Mouse (Mus musculus) Patski (cell line): ENCODE results near the gene Mettl1. TPM values are rescaled to one million over a fixed set of nuclear protein-coding genes. Genes with fewer than 3 reads are reported as not detected.
A peak's percentile ranks its signal among the peaks of the same experiment; 100 is the strongest.

Experiments
- ATAC-seq: fragments of 100-300 bp; one replicate; pipeline ENCODE4 v1.8.0; 2021
- CTCF ChIA-PET: fragments of 350-600 bp; sonication (Branson Sonifier 250); formaldehyde crosslinking; loops from one replicate; lab custom pipeline; 2022; ENCODE audit warnings: inconsistent platforms; lab: Charles Lee
- POLR2A ChIA-PET: fragments of 350-600 bp; sonication (Branson Sonifier 250); formaldehyde crosslinking; loops from one replicate; lab custom pipeline; 2022; ENCODE audit warnings: antibody characterized with exemption, inconsistent platforms; lab: Charles Lee
- DNase-seq: peaks from one replicate; pipeline ENCODE4 v3.0.0-alpha.2; 2011; ENCODE audit warnings: low read depth, low spot score
- H3K27me3 ChIP-seq: fragments of 371-371 bp; one replicate; pipeline ENCODE4 v1.5.1; 2021
- CTCF ChIP-seq: fragments of 100-300 bp; IDR thresholded peaks from one replicate; pipeline ENCODE4 v1.5.1; 2021
- in situ Hi-C: fragments of 300-500 bp; cut with MboI; formaldehyde crosslinking; loops from 3 replicates; pipeline ENCODE4 v1.11.1; 2018; ENCODE audit warnings: low pct_unique_long_range_greater_than_20kb, mixed read lengths
- polyA plus RNA-seq: library from polyadenylated mRNA; unstranded; gene quantifications from one replicate; pipeline ENCODE4 v1.2.3, GENCODE M21; 2021

Gene Mettl1
- polyA plus RNA-seq, 1 experiment from 2014 or later, result 15.8 TPM

DNA sequence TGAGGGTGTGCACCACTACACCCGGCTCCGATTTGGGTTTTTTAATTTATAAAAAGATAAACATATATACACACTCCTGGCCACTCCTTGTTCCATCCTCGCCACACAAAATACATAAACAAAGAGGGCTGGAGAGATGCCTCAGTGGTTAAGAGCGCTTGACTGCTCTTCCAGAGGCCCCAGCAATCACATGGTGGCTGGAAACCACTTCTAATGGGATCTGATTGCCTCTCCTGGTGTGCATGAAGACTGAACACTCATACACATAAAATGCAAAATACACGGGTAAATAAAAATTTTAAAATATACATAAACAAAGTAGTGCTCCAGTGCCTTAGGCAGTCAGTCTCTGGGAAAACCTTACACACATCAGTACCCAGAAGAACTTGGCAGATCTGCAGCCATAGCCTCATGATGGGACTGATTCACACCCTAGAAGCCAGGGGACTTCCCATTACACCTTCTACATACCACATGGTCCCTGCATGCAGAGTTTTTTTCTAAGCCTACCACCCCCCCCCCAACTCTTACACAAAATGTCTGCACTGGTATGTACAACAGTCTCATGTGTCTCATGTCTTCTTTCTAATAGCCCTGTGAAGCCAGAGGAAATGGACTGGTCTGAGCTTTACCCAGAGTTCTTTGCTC lies 1.4 kb downstream of the Mettl1 start:
- ATAC-seq, result peak; percentile 38
- in situ Hi-C loops, result no loop called here
- CTCF ChIA-PET, result interaction anchor here (1.2 to 2.7 kb wide), 3 partner anchors 10 to 15 kb away, joined by 4 to 13 read pairs (median 13); no protein-coding TSS in a partner anchor
- no peak for DNase-seq
- no peak for TF ChIP-seq CTCF
- H3K27me3 ChIP-seq, result no peaks in the 10 kb centered on the region
- POLR2A ChIA-PET, result interaction anchor here (0.6 to 2.8 kb wide), 3 partner anchors 12 to 327 kb away, joined by 4 to 19 read pairs (median 10); partner anchors contain the start of genes Inhbc and Tsfm

DNA sequence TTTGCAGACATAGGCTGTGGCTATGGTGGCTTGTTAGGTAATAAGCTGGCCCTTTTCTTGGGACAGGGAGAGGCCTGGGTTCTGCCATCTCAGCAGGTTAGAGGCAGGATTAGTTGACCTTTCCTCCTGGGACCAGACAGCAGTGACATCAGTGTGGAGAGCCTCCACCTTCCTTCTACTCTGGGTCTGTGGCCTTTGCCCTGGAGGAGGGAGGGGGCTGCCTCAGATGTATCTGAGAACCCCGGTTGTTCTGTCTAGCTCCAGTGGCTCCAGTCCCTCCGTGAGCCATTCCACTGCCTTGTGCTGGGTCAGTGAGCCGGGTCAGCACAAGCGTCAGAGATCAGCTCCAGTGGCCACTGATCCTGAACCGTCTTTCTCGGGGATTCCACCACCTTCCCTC lies 2.0 kb downstream of the Mettl1 start:
- ATAC-seq (no peak), DNase-seq (no peak)
- TF ChIP-seq CTCF, result no peak
- no peaks in the 10 kb centered on the region for H3K27me3 ChIP-seq
- CTCF ChIA-PET, result interaction anchor here (1.2 to 2.7 kb wide), 2 partner anchors 10 to 15 kb away, joined by 4 to 13 read pairs; no protein-coding TSS in a partner anchor
- POLR2A ChIA-PET, result interaction anchor here (0.6 kb wide), 1 partner anchor 327 kb away, joined by 4 read pairs; the partner anchor contains the start of gene Inhbc
- in situ Hi-C loops, result no loop called here

DNA sequence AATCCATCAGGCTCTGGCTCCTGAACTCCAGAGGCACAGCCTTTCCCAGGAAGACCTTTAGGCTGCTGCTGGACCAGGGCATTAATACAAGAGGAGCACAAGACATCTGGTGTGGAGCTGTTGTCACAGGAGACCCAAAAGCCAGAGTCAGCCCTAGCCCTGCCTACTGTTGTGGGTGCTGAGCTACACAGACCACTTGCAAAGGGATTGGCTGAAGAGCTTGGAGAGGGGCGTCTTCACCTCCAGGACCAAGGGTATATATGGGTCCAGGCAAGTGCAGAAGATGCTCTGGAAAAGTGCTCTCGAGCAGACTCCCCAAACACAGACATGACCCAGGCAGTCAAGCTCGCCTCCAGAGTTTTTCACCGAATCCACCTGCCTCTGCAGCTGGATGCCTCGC lies 6.7 kb downstream of the Mettl1 start, which contains the start of gene Cyp27b1:
Gene Cyp27b1 (plus strand): TSS at position 297 of the 400 bp plus-strand sequence.
- no peak for TF ChIP-seq CTCF
- no peaks in the 10 kb centered on the region for H3K27me3 ChIP-seq
- POLR2A ChIA-PET, result no interaction called here
- no peak for ATAC-seq
- CTCF ChIA-PET, result interaction anchor here (3.0 kb wide), 1 partner anchor 10 kb away, joined by 13 read pairs; no protein-coding TSS in a partner anchor
- no peak for DNase-seq
- in situ Hi-C loops, result no loop called here

DNA sequence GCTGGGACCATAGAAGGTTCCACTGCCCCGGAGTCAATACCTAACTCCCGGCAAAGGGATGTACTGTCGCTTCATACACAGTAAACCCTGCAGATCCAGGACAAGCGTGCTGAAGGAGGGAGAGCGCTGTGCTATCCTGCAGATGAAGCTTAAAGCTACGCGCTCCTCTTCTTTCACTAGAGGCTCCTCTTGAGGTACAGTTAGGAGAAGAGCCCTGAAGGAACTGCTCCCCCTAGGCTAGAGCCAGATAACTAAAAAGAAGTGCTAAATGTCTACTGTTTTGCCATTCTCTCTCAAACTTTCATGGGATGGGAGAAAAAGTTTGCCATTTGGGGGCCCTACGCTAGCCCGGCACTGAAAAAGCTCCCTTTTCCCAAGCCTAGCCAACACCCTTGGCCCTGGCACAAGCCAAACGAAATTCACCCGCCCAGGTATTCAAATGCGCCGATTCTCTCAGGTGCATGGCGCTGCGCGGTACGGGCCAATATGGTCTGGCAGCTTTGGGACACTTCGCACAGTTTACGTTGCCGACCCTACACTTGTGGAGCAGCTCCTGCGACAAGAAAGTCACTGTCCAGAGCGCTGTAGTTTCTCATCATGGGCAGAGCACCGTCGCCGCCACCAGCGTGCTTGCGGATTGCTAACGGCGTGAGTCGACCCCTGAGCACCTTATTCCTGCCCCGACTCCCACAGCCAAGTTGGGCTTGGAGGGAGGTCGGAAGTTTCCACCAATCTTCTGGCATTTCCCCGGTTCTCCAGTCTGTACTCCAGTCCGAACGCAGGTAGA lies 7.6 kb downstream of the Mettl1 start:
- H3K27me3 ChIP-seq, result no peaks in the 10 kb centered on the region
- ATAC-seq (no peak), DNase-seq (no peak)
- POLR2A ChIA-PET, result no interaction called here
- in situ Hi-C loops, result no loop called here
- TF ChIP-seq CTCF, result no peak
- CTCF ChIA-PET, result interaction anchor here (1.0 to 3.0 kb wide), 2 partner anchors 9 to 130 kb away, joined by 3 to 13 read pairs; no protein-coding TSS in a partner anchor

DNA sequence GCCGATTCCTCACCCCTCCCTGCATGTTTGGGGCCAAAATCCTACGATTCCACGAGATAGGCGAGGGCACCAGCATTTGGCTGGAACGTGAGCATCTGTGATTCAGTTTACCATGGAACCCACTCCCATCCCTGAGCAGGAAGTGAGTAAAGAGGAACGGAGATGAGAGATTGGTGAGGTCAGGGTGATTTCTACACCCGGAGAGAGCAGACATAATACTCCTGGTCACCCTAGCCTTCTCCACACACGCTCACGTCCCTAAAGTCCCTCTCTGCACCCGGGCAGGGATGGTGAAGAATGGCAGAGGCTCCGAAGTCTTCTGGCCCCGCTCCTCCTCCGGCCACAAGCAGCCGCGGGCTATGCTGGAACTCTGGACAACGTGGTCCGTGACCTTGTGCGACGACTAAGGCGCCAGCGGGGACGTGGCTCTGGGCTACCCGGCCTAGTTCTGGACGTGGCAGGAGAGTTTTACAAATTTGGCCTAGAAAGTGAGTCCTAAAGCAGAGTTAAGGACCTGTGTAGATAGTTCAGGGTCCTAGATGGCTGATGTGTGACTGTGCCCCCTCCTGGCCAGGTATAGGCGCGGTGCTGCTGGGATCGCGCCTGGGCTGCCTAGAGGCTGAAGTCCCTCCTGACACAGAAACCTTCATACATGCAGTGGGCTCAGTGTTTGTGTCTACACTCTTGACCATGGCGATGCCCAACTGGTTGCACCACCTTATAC lies 8.3 kb downstream of the Mettl1 start:
- ChIA-PET POLR2A (no interaction called here), CTCF (interaction anchor here (1.0 to 3.0 kb wide), 2 partner anchors 9 to 131 kb away, joined by 3 to 13 read pairs; no protein-coding TSS in a partner anchor)
- in situ Hi-C loops, result loop anchor here (25.0 kb wide), 1 partner anchor 613 kb away; the partner anchor contains the start of genes Nab2 and Nemp1
- TF ChIP-seq CTCF, result no peak
- ATAC-seq, result no peak
- no peak for DNase-seq
- no peaks in the 10 kb centered on the region for H3K27me3 ChIP-seq

DNA sequence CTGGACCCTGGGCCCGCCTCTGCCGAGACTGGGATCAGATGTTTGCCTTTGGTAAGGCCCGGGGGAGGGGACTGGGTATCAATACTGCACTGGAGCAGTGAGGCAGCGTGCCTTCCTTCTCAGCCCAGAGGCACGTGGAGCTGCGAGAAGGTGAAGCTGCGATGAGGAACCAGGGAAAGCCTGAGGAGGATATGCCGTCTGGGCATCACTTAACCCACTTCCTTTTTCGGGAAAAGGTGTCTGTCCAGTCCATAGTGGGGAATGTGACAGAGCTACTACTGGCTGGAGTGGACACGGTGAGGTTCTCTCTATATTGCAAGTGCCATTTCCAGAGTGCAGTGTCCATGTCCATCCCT lies 8.9 kb downstream of the Mettl1 start:
- in situ Hi-C loops, result loop anchor here (25.0 kb wide), 1 partner anchor 612 kb away; the partner anchor contains the start of genes Nab2 and Nemp1
- POLR2A ChIA-PET, result no interaction called here

DNA sequence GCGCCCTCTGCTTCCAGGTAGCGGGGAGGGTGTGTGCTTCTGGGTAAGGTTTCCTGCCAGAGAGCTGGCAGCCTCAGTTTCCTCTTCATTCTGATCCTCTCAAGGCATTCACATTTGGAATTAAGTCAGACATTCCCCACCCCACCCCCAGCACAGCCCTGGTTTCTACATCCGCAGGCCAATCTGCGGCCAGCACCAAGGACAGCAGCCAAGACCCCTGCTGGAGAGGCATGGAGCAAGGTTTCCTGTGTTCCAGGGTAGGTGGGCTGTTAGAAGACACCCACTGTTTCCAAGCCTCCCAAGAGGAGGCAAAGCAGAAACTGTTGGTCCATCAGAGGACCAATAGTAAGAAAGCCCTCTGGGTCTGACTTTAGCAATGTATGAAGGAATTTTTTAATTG lies 13.4 kb downstream of the Mettl1 start:
- in situ Hi-C loops, result loop anchor here (25.0 kb wide), 1 partner anchor 608 kb away; the partner anchor contains the start of genes Nab2 and Nemp1
- DNase-seq (no peak), ATAC-seq (no peak)
- no peaks in the 10 kb centered on the region for H3K27me3 ChIP-seq
- CTCF ChIA-PET, result no interaction called here
- TF ChIP-seq CTCF, result no peak
- POLR2A ChIA-PET, result no interaction called here

More for the DNA sequence above, 8.9 kb downstream of the Mettl1 start:
- ATAC-seq (no peak), DNase-seq (no peak)
- H3K27me3 ChIP-seq, result no peaks in the 10 kb centered on the region
- CTCF ChIA-PET, result interaction anchor here (3.0 kb wide), 1 partner anchor 8 kb away, joined by 13 read pairs; no protein-coding TSS in a partner anchor
- TF ChIP-seq CTCF, result no peak

DNA sequence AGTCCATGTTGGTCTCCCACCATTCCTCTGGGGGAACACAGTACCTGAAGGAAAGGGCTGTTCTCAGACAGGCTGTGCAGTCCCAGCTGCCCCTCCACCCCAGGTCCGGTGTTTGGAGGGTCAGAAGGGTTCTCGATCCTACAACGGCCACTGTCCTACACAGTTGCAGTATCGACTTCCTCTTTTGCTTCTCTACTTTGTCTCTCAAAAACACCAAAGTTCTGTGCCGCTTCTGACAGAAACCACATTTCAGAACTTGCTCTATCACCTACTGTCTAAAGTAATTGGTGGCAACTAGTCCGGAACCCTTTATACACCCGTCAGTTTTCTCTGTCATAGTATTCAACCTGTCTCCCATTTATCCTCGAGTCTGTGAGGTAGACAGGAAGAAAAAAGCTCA lies 14.2 kb downstream of the Mettl1 start:
- DNase-seq (no peak), ATAC-seq (no peak)
- H3K27me3 ChIP-seq, result no peaks in the 10 kb centered on the region
- TF ChIP-seq CTCF, result no peak
- in situ Hi-C loops, result loop anchor here (25.0 kb wide), 1 partner anchor 607 kb away; the partner anchor contains the start of genes Nab2 and Nemp1
- ChIA-PET POLR2A (no interaction called here), CTCF (no interaction called here)

DNA sequence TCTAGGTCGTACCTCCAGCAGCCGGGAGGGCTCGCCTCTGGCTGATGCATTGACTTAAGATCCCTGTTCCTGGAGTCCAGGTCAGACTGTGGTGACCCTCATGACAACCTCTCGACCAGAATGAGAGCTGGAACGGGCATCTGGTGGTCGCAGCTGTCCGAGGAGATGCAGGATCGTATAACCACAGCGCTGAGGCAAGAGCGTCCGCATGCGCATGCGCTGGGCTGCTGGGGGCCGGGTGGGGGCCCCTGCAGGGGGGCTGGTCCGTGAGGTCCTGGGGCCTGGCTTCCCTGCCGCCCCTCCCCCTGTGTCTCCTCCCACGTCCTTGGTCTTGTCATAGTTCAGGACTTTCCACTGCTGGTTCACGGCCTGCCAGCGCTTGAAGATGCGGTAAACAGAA lies 15.3 kb downstream of the Mettl1 start:
- TF ChIP-seq CTCF, result no peak
- ATAC-seq, result no peak

More for the DNA sequence above, 15.3 kb downstream of the Mettl1 start:
- no peak for DNase-seq
- ChIA-PET POLR2A (interaction anchor here (0.9 to 2.3 kb wide), 2 partner anchors 12 to 16 kb away, joined by 3 to 10 read pairs; partner anchors contain the start of genes Eef1akmt3 and Mettl1), CTCF (no interaction called here)
- no peaks in the 10 kb centered on the region for H3K27me3 ChIP-seq
- in situ Hi-C loops, result loop anchor here (25.0 kb wide), 1 partner anchor 606 kb away; the partner anchor contains the start of genes Nab2 and Nemp1
